24 mouse cellular contexts compared by ENCODE assay signal in genomic region chrX:8002971-8003370, GRCm38 (mm10). TPM values are rescaled to one million over a fixed set of nuclear protein-coding genes. Genes with fewer than 3 reads are reported as not detected.
DNase-seq lines count a peak whose midpoint lies in the region; TF ChIP-seq lines count a peak whose summit lies in the region.
"Had no signal": no experiment of that assay in that cellular context is flagged by ENCODE, and none has a peak within 500 bp of the region (broad histone marks: within the 10 kb centered on the region; RNA-seq: fewer than 3 reads in every experiment).

No protein-coding gene starts in this region.

- TF ChIP-seq CTCF in layer of hippocampus, adult 2 months (conservative IDR thresholded peaks at IDR 0.05): peak; percentile 12; the same call in 1 of the 2 replicates
- no peak for TF ChIP-seq CTCF in C2C12 (IDR thresholded peaks at IDR 0.05; ENCODE audit: control insufficient read depth, insufficient read depth, insufficient read length)
- no peak for TF ChIP-seq CTCF in ES-Bruce4 (IDR thresholded peaks at IDR 0.05; ENCODE audit: low read depth, low read length)

- H3K36me3 ChIP-seq in C2C12 (ENCODE audit: control insufficient read depth, insufficient read depth) (no peaks in the 10 kb centered on the region), ES-Bruce4 (ENCODE audit: control insufficient read depth, insufficient read depth, low read length, poor library complexity, severe bottlenecking) (no peaks in the 10 kb centered on the region)
- H3K36me3 ChIP-seq: embryonic facial prominence, embryonic 13.5 days; heart, embryonic 13.5 days; hindbrain, embryonic 15.5 days had no signal

- TF ChIP-seq EP300 in ES-Bruce4 (IDR thresholded peaks at IDR 0.05; ENCODE audit: insufficient read depth, low read depth, low read length): no peak

- TF ChIP-seq POLR2A in ES-Bruce4 (IDR thresholded peaks at IDR 0.05; ENCODE audit: insufficient read depth, low read length): no peak

- no peak overlapping the region for H3ac ChIP-seq in C2C12 (ENCODE audit: control insufficient read depth, insufficient read length, low read depth)

- peaks cover 4% of the 10 kb centered on the region for H3K4me1 ChIP-seq in ES-Bruce4 (ENCODE audit: control insufficient read depth, insufficient read depth, low read length)
- H3K4me1 ChIP-seq: embryonic facial prominence, embryonic 13.5 days; forebrain, embryonic 13.5 days; heart, embryonic 13.5 days; hindbrain, embryonic 15.5 days had no signal

- H3K4me3 ChIP-seq in layer of hippocampus, adult 2 months: no peak overlapping the region
- no peak overlapping the region for H3K4me3 ChIP-seq in C2C12 (ENCODE audit: insufficient read depth, poor library complexity, severe bottlenecking)
- no peak overlapping the region for H3K4me3 ChIP-seq in ES-Bruce4 (ENCODE audit: low read depth, low read length)
- H3K4me3 ChIP-seq: embryonic facial prominence, embryonic 13.5 days; forebrain, embryonic 13.5 days; heart, embryonic 13.5 days; hindbrain, embryonic 15.5 days had no signal

- DNase-seq in layer of hippocampus, adult 2 months (ENCODE audit: low spot score in 2 of 2): no peak
- no peak for DNase-seq in layer of hippocampus, postnatal 36 days
- DNase-seq in R1 (ENCODE audit: low read depth, low spot score): peak; percentile 91
- DNase-seq in heart, adult 9 months (ENCODE audit: low spot score in 2 of 2): no peak
- no peak for DNase-seq in cerebellum, adult 9-11 months
- DNase-seq: adrenal gland, adult 8-10 months; adrenal gland, postnatal 36 days; cerebellum, adult 11 months; cerebellum, adult 8-10 months; cerebellum, postnatal 25 days; forebrain, postnatal 0 days; gastrocnemius, postnatal 14 days; heart, postnatal 36 days had no signal

- no peak overlapping the region for H3K9ac ChIP-seq in ES-Bruce4 (ENCODE audit: low read depth, poor library complexity, severe bottlenecking)
- H3K9ac ChIP-seq: embryonic facial prominence, embryonic 13.5 days; forebrain, embryonic 13.5 days; forebrain, postnatal 0 days; heart, embryonic 13.5 days; hindbrain, embryonic 15.5 days had no signal

- H3K27ac ChIP-seq in layer of hippocampus, adult 2 months: no peak overlapping the region
- peak overlapping the region; percentile 88 for H3K27ac ChIP-seq in ES-Bruce4 (ENCODE audit: insufficient read depth, low read length)
- H3K27ac ChIP-seq: embryonic facial prominence, embryonic 13.5 days; forebrain, embryonic 13.5 days; heart, embryonic 13.5 days; hindbrain, embryonic 15.5 days had no signal

- H3K79me2 ChIP-seq in C2C12 (ENCODE audit: control insufficient read depth, insufficient read depth): no peaks in the 10 kb centered on the region

- H3K9me3 ChIP-seq in ES-Bruce4 (replicated peaks; ENCODE audit: control insufficient read depth, insufficient read depth, low read length, poor library complexity, severe bottlenecking): no peaks in the 10 kb centered on the region; the same call in 1 of the 2 replicates
- H3K9me3 ChIP-seq: embryonic facial prominence, embryonic 13.5 days; forebrain, embryonic 13.5 days; heart, embryonic 13.5 days; hindbrain, embryonic 15.5 days had no signal

- no peaks in the 10 kb centered on the region for H3K79me3 ChIP-seq in C2C12 (ENCODE audit: low read depth)

- no peaks in the 10 kb centered on the region for H3K27me3 ChIP-seq in C2C12 (ENCODE audit: control insufficient read depth, insufficient read depth, insufficient read length)
- no peaks in the 10 kb centered on the region for H3K27me3 ChIP-seq in ES-Bruce4 (ENCODE audit: control insufficient read depth, insufficient read depth, low read length, poor library complexity, severe bottlenecking)
- H3K27me3 ChIP-seq: embryonic facial prominence, embryonic 13.5 days; forebrain, embryonic 13.5 days; heart, embryonic 13.5 days; hindbrain, embryonic 15.5 days; Patski had no signal

TF ChIP-seq in C2C12, 6 proteins besides CTCF, POLR2A, EP300 and RAD21:
- TF ChIP-seq MAX (IDR thresholded peaks at IDR 0.05) (no peak), FOSL1 (IDR thresholded peaks at IDR 0.05; ENCODE audit: insufficient read depth, low read length, poor library complexity, severe bottlenecking) (no peak), USF1 (IDR thresholded peaks at IDR 0.05; ENCODE audit: low read depth) (peak; percentile 36), MYOD1 (IDR thresholded peaks at IDR 0.05; ENCODE audit: control insufficient read depth, insufficient read length, low read depth) (no peak)

RNA-seq across cellular contexts. Expression of gene Glod5, which starts 15.3 kb away (rescaled TPM):
- under 1 TPM in 1 of 2 experiments, not detected in 1; 0.59 TPM for total RNA-seq in layer of hippocampus, adult 2 months (2021)
- under 1 TPM in 1 of 2 experiments, not detected in 1; 0.81 TPM for total RNA-seq in layer of hippocampus, postnatal 36 days (2021)
- polyA plus RNA-seq in C2C12 (2012; fragmentation: generic; extraction: Trizol) (not detected), ES-Bruce4 (2011; ENCODE audit: insufficient read depth, insufficient read length, low read depth, missing spikeins) (15.9 and 16.6 TPM in 2 replicates)
- total RNA-seq: adrenal gland, adult 8-10 months; adrenal gland, postnatal 36 days; gastrocnemius, adult 18-20 months; gastrocnemius, postnatal 14 days; heart, adult 8-10 months; heart, postnatal 36 days had no signal
- polyA plus RNA-seq: embryonic facial prominence, embryonic 13.5 days; forebrain, embryonic 13.5 days; hindbrain, embryonic 11.5 days had no signal

RNA-seq across cellular contexts. Expression of gene Gata1, which starts 25.1 kb away (rescaled TPM):
- total RNA-seq in layer of hippocampus, adult 2 months (2021): not detected
- not detected for total RNA-seq in layer of hippocampus, postnatal 36 days (2021)
- polyA plus RNA-seq in C2C12 (2012; fragmentation: generic; extraction: Trizol) (0.02 TPM), ES-Bruce4 (2011; ENCODE audit: insufficient read depth, insufficient read length, low read depth, missing spikeins) (1.3 and 1.9 TPM in 2 replicates)
- total RNA-seq: forebrain, postnatal 0 days; gastrocnemius, adult 18-20 months had no signal
- polyA plus RNA-seq: cortical plate, adult 2 months; forebrain, postnatal 0 days; Patski had no signal

RNA-seq across cellular contexts. Expression of gene Hdac6, which starts 55.3 kb away (rescaled TPM):
- 10 to 100 TPM; 49.2 to 51.4 TPM for total RNA-seq in layer of hippocampus, adult 2 months (2021)
- 10 to 100 TPM; 50.6 to 50.8 TPM for total RNA-seq in layer of hippocampus, postnatal 36 days (2021)
- polyA plus RNA-seq in C2C12 (2012; fragmentation: generic; extraction: Trizol) (19.0 TPM), ES-Bruce4 (2011; ENCODE audit: insufficient read depth, insufficient read length, low read depth, missing spikeins) (85.6 and 101 TPM in 2 replicates)
